Mouse (Mus musculus): ENCODE measurements at regions not wholly inside any gene's neighbourhood (a gene's known extent, or its start where the extent isn't known, plus 50 kb on each side); places are given as distances from the start of the nearest gene placed in this dataset.

DNA sequence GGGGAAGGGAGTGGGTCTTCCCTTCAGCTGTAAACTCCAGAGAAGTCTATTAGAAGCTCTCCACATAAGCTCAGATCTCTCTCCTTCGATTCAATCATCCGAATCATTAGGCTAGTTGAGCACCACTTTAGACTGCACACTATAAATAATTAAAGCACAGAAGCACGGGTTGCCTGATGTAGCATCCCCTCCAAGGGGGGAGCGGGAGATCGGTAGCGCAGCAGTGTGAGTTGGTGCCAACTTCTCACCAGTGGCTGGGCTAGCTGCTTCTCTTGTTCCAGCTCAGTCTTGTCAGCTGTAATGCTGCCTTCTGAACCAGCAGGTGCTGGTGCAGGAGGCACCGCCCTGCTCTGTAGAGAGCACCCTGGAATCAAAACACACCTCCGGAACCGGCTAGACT lies 78.6 kb downstream of the A830031A19Rik start:
- Histone ChIP-seq H3K9ac (ENCODE audit: low read depth, low read length) (no peak overlapping the region), H3K4me3 (ENCODE audit: low read depth, low read length) (no peak overlapping the region), H3K4me2 (no peak overlapping the region), H3K9me3 (replicated peaks; ENCODE audit: control insufficient read depth, low read length) (no peaks in the 10 kb centered on the region), H3K27ac (ENCODE audit: low read depth, low read length) (no peak overlapping the region), H3K27me3 (ENCODE audit: control insufficient read depth, insufficient read depth, low read length) (no peaks in the 10 kb centered on the region), H3K4me1 (ENCODE audit: control insufficient read depth, insufficient read depth, low read length) (no peaks in the 10 kb centered on the region), H3K36me3 (ENCODE audit: control insufficient read depth, insufficient read depth, low read length) (no peaks in the 10 kb centered on the region)
- WGBS (ENCODE audit: insufficient replicate concordance) = 83% methylated on average over 9 of the region's 9 CpGs
- ATAC-seq (replicated peaks; ENCODE audit: insufficient number of reproducible peaks, low FRiP score, low TSS enrichment) = no peak

DNA sequence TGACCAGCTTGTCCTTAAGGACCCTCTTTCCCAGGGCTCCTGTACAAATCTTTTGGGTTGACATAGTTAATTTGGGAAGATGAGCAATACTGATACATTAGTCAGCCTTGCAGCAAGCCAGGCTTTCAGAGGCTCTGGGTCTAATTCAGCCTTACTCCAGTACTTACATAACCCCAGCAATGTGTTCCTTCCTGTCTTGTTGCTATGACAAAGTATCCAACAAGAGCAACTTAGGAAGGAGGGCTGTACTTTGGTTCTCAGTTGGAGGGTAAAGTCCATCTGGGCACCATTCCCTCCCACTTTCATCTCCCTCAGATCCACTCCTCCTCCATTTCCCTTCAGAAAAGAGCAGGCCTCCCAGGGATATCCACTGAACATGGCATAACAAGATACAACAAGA lies 80.7 kb downstream of the A830031A19Rik start:
- H3K4me1 ChIP-seq (ENCODE audit: control insufficient read depth, insufficient read depth, low read length) = no peaks in the 10 kb centered on the region
- no peaks in the 10 kb centered on the region for H3K36me3 ChIP-seq (ENCODE audit: control insufficient read depth, insufficient read depth, low read length)
- no peaks in the 10 kb centered on the region for H3K9me3 ChIP-seq (replicated peaks; ENCODE audit: control insufficient read depth, low read length)
- no peak overlapping the region for H3K9ac ChIP-seq (ENCODE audit: low read depth, low read length)
- H3K27me3 ChIP-seq (ENCODE audit: control insufficient read depth, insufficient read depth, low read length) = no peaks in the 10 kb centered on the region
- ATAC-seq (replicated peaks; ENCODE audit: insufficient number of reproducible peaks, low FRiP score, low TSS enrichment) = no peak
- H3K4me2 ChIP-seq = no peak overlapping the region
- no peak overlapping the region for H3K27ac ChIP-seq (ENCODE audit: low read depth, low read length)
- no peak overlapping the region for H3K4me3 ChIP-seq (ENCODE audit: low read depth, low read length)

DNA sequence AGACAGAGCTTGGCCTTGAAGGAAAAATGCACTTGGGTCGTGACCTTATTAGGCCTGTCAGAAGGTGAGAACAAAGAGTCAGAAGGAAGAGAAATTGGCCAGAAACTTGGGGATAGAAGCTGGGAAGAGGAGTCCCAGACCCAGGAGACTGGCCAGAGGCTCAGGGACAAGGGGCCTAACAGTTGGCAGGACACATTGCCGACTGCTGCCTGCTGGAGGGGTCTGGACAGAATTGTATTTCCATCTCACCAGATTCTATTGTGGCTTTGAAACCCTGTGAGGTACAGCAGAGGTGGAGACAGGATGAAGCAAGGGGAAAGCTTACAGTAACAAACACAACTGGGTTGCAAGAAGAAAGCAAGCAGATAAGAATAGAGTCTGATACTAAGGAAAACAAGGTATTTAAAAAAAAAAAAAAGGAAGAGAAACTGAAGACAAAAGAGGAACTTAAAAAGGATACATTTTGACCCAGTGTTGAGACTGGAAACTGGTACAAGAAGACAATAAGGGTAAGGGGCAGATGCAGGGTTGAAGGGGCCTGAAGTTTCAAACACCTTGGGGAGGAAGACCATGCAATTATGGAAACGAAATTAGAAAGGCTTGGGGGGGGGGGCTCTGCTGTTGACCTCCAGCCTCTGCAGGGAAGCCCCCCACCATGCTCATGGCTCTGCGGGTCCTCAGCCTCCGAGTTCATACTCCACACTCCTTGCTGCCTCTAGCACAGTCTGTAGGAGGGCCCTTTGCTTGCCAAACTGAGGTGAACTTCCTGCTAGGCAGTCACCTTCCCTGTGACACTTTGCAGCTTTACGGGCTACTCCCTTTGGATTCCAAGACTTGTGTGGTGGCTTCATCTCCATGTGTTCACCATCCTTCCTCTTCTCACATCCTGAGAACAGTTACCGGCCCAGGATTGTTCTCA lies 87.1 kb downstream of the A830031A19Rik start:
- no peak overlapping the region for H3K4me2 ChIP-seq
- H3K9ac ChIP-seq (ENCODE audit: low read depth, low read length) = no peak overlapping the region
- H3K4me3 ChIP-seq (ENCODE audit: low read depth, low read length) = no peak overlapping the region
- ATAC-seq (replicated peaks; ENCODE audit: insufficient number of reproducible peaks, low FRiP score, low TSS enrichment) = no peak
- no peak overlapping the region for H3K27ac ChIP-seq (ENCODE audit: low read depth, low read length)
- WGBS (ENCODE audit: insufficient replicate concordance) = 53% methylated on average over 7 of the region's 7 CpGs
- H3K9me3 ChIP-seq (replicated peaks; ENCODE audit: control insufficient read depth, low read length) = no peaks in the 10 kb centered on the region
- no peaks in the 10 kb centered on the region for H3K27me3 ChIP-seq (ENCODE audit: control insufficient read depth, insufficient read depth, low read length)
- H3K36me3 ChIP-seq (ENCODE audit: control insufficient read depth, insufficient read depth, low read length) = no peaks in the 10 kb centered on the region
- no peaks in the 10 kb centered on the region for H3K4me1 ChIP-seq (ENCODE audit: control insufficient read depth, insufficient read depth, low read length)

DNA sequence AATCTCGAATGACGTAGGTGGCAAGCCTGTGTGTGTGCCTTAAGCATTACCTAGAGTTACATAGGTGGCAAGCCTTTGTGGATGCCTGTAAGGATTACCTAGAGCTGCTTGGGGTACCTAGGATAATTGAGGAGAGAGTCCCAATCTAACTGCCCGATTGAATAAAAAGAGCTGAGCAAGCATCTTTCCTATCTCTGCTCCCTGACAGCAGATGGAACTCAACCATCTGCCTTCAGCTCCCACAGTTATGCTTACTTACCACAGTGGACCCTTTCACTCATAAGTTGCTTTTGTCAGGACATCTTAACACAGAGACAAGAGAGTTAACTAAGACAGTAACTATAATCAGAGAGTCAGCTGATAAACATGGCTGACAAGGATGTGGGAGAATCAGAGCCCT lies 89.6 kb downstream of the A830031A19Rik start:
- H3K4me2 ChIP-seq = no peak overlapping the region
- H3K4me3 ChIP-seq (ENCODE audit: low read depth, low read length) = no peak overlapping the region
- no peaks in the 10 kb centered on the region for H3K27me3 ChIP-seq (ENCODE audit: control insufficient read depth, insufficient read depth, low read length)
- H3K9me3 ChIP-seq (replicated peaks; ENCODE audit: control insufficient read depth, low read length) = no peaks in the 10 kb centered on the region
- no peak overlapping the region for H3K27ac ChIP-seq (ENCODE audit: low read depth, low read length)
- 78% methylated on average over 3 of the region's 3 CpGs for WGBS (ENCODE audit: insufficient replicate concordance)
- H3K4me1 ChIP-seq (ENCODE audit: control insufficient read depth, insufficient read depth, low read length) = no peaks in the 10 kb centered on the region
- no peaks in the 10 kb centered on the region for H3K36me3 ChIP-seq (ENCODE audit: control insufficient read depth, insufficient read depth, low read length)
- no peak overlapping the region for H3K9ac ChIP-seq (ENCODE audit: low read depth, low read length)
- ATAC-seq (replicated peaks; ENCODE audit: insufficient number of reproducible peaks, low FRiP score, low TSS enrichment) = no peak

DNA sequence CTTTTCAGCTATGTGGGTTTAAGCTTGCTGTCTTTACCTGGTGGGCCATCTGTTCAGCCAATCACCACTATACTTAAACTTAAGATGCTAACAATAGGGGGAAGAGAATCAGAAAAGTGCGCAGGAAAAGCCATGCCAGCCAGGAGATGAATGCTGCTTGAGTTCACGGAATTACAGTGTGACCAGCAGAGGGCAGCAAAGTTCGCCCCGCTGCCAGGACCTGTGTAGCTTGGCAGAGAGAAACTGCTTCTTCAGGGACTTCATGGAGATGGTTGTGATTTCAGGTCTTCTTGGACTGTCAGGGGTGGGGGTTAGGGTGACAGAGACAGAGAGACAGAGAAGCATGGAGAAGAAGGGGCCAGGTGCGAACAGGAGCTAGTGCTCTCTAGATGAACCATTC lies 84.3 kb upstream of the Papolg start:
- Histone ChIP-seq H3K4me1 (ENCODE audit: control insufficient read depth, insufficient read depth, low read length) (no peaks in the 10 kb centered on the region), H3K9ac (ENCODE audit: low read depth, low read length) (no peak overlapping the region), H3K4me2 (no peak overlapping the region), H3K9me3 (replicated peaks; ENCODE audit: control insufficient read depth, low read length) (no peaks in the 10 kb centered on the region), H3K27ac (ENCODE audit: low read depth, low read length) (no peak overlapping the region), H3K36me3 (ENCODE audit: control insufficient read depth, insufficient read depth, low read length) (no peaks in the 10 kb centered on the region), H3K27me3 (ENCODE audit: control insufficient read depth, insufficient read depth, low read length) (no peaks in the 10 kb centered on the region), H3K4me3 (ENCODE audit: low read depth, low read length) (no peak overlapping the region)
- WGBS (ENCODE audit: insufficient replicate concordance) = 12% methylated on average over 5 of the region's 5 CpGs
- 0 out of 2 replicates have a peak, but pooled peaks have one; percentile 35 for ATAC-seq (replicated peaks; ENCODE audit: insufficient number of reproducible peaks, low FRiP score, low TSS enrichment)

DNA sequence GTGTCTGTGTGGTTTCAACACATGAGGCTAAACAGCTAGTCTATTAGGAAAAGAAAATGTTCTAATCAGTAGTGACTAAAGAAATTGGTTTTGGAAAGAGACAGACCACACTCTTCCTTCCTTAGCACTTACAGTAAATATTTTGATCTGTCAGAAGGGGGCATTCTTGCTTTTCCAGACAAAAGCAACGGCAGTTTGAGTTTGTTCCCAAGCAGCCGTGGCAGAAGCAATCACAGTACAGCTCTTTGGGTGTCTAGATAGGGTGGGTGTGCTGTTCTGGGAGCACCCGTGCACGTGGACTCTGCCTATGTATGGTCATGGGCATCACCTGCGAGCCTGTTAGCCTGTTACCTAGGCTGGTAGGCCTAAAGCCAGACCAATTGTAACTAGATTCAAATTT lies 83.2 kb upstream of the Papolg start:
- WGBS (ENCODE audit: insufficient replicate concordance) = 68% methylated on average over 5 of the region's 5 CpGs
- H3K36me3 ChIP-seq (ENCODE audit: control insufficient read depth, insufficient read depth, low read length) = no peaks in the 10 kb centered on the region
- H3K4me2 ChIP-seq = no peak overlapping the region
- no peaks in the 10 kb centered on the region for H3K4me1 ChIP-seq (ENCODE audit: control insufficient read depth, insufficient read depth, low read length)
- no peak overlapping the region for H3K9ac ChIP-seq (ENCODE audit: low read depth, low read length)
- H3K27me3 ChIP-seq (ENCODE audit: control insufficient read depth, insufficient read depth, low read length) = no peaks in the 10 kb centered on the region
- no peaks in the 10 kb centered on the region for H3K9me3 ChIP-seq (replicated peaks; ENCODE audit: control insufficient read depth, low read length)
- no peak for ATAC-seq (replicated peaks; ENCODE audit: insufficient number of reproducible peaks, low FRiP score, low TSS enrichment)
- H3K27ac ChIP-seq (ENCODE audit: low read depth, low read length) = no peak overlapping the region
- no peak overlapping the region for H3K4me3 ChIP-seq (ENCODE audit: low read depth, low read length)

DNA sequence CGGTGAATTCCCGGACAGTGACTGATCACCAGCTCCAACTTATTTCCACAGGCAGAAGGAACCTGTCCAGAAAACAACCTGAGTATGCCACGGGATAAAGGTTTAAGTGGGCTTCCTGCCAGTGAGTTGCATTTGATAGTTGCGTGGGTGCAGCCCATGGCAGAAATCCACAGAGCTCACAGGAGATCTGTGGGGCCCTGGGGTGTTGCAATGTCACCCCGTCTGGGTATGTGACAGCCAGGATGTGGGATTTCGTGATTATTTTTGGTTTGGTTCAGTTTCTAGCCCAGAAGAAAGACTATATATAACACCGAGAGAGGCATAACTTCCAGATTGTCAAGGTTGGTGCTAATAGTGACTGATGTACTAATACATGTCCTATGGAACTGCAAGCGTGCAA lies 82.0 kb upstream of the Papolg start:
- ATAC-seq (replicated peaks; ENCODE audit: insufficient number of reproducible peaks, low FRiP score, low TSS enrichment) = no peak
- WGBS (ENCODE audit: insufficient replicate concordance) = 77% methylated on average over 8 of the region's 8 CpGs
- Histone ChIP-seq H3K36me3 (ENCODE audit: control insufficient read depth, insufficient read depth, low read length) (no peaks in the 10 kb centered on the region), H3K4me3 (ENCODE audit: low read depth, low read length) (no peak overlapping the region), H3K4me1 (ENCODE audit: control insufficient read depth, insufficient read depth, low read length) (no peaks in the 10 kb centered on the region), H3K27me3 (ENCODE audit: control insufficient read depth, insufficient read depth, low read length) (no peaks in the 10 kb centered on the region), H3K27ac (ENCODE audit: low read depth, low read length) (no peak overlapping the region), H3K9ac (ENCODE audit: low read depth, low read length) (no peak overlapping the region), H3K4me2 (no peak overlapping the region), H3K9me3 (replicated peaks; ENCODE audit: control insufficient read depth, low read length) (no peaks in the 10 kb centered on the region)

DNA sequence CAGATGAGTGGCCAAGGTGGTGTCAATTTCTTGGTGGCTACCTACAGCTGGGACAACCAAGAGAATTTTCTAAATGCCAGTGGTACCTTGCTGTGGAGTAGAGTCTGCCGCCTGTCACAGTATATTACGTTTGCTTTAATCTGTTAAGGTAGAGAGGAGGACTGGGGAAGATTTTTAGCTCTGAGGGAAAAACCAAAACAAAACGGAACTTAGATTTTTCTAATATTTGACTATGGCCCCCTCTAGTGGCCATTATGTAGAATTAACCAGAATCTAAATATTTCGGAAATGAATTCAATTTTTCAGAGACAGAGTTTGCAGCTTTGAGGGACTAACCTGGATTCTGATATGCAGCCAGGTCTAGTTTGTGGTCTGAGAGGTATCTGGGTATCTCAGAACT lies 59.3 kb upstream of the Papolg start:
- no peaks in the 10 kb centered on the region for H3K4me1 ChIP-seq (ENCODE audit: control insufficient read depth, insufficient read depth, low read length)
- no peak overlapping the region for H3K9ac ChIP-seq (ENCODE audit: low read depth, low read length)
- 6% methylated on average over 4 of the region's 4 CpGs for WGBS (ENCODE audit: insufficient replicate concordance)
- peaks cover 4% of the 10 kb centered on the region for H3K9me3 ChIP-seq (replicated peaks; ENCODE audit: control insufficient read depth, low read length)
- no peak overlapping the region for H3K4me3 ChIP-seq (ENCODE audit: low read depth, low read length)
- no peak for ATAC-seq (replicated peaks; ENCODE audit: insufficient number of reproducible peaks, low FRiP score, low TSS enrichment)
- H3K27me3 ChIP-seq (ENCODE audit: control insufficient read depth, insufficient read depth, low read length) = no peaks in the 10 kb centered on the region
- no peaks in the 10 kb centered on the region for H3K36me3 ChIP-seq (ENCODE audit: control insufficient read depth, insufficient read depth, low read length)
- H3K4me2 ChIP-seq = peak overlapping the region; percentile 51
- H3K27ac ChIP-seq (ENCODE audit: low read depth, low read length) = no peak overlapping the region

DNA sequence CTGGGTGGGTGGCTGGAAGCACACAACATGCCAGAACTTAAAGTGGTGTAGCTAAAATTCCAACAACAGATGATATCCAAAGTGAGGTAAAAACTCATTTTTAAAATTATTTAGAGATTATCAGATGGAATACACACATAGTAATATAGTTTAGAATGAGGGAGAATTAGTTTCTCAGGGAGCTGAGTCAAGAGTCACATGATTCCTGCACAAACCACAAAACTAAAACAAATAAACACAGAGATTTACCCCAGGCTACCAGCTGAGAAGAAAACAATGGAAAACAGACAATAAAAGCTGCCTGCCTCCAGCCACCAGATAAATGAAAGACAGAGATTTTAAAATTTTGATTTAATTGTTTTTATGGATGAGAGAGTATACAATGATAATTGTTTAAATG lies 50.9 kb upstream of the Papolg start:
- Histone ChIP-seq H3K4me1 (ENCODE audit: control insufficient read depth, insufficient read depth, low read length) (no peaks in the 10 kb centered on the region), H3K9ac (ENCODE audit: low read depth, low read length) (no peak overlapping the region), H3K4me3 (ENCODE audit: low read depth, low read length) (no peak overlapping the region), H3K36me3 (ENCODE audit: control insufficient read depth, insufficient read depth, low read length) (no peaks in the 10 kb centered on the region), H3K4me2 (no peak overlapping the region), H3K9me3 (replicated peaks; ENCODE audit: control insufficient read depth, low read length) (no peaks in the 10 kb centered on the region), H3K27me3 (ENCODE audit: control insufficient read depth, insufficient read depth, low read length) (no peaks in the 10 kb centered on the region), H3K27ac (ENCODE audit: low read depth, low read length) (no peak overlapping the region)
- ATAC-seq (replicated peaks; ENCODE audit: insufficient number of reproducible peaks, low FRiP score, low TSS enrichment) = no peak

Measured in heart, embryonic 11.5 days (tissue).